Mouse (Mus musculus): ENCODE measurements around the gene Mttp.
"Not testable (repeated sequence)": the region's sequence is repeated elsewhere in the genome, so short reads cannot be mapped to it uniquely, and the experiment has no call there.

Mttp gene

GRCm38 (mm10) chr3:138144642-138145171 is at the start of gene Mttp:
Gene Mttp, minus strand, starts transcription at chr3:138144968.
- DNase-seq = peak; percentile 86 to 87

- no peak for DNase-seq
Measured at GRCm38 (mm10) chr3:138193683-138194302, 49.0 kb upstream of the Mttp start, which contains the start of gene 4930579F01Rik. Gene 4930579F01Rik, minus strand, starts transcription at chr3:138193825.

GRCm38 (mm10) chr3:138192260-138192659 is 47.5 kb upstream of the Mttp start:
- DNase-seq = no peak

- DNase-seq = no peak
Measured at GRCm38 (mm10) chr3:138185995-138186930, 41.5 kb upstream of the Mttp start.

- peak; percentile 20 to 51 for DNase-seq
Measured at GRCm38 (mm10) chr3:138185290-138185689, 40.5 kb upstream of the Mttp start.

- no peak for DNase-seq
Measured at GRCm38 (mm10) chr3:138183371-138183770, 38.6 kb upstream of the Mttp start.

GRCm38 (mm10) chr3:138182019-138182418 is 37.3 kb upstream of the Mttp start:
- no peak for DNase-seq

GRCm38 (mm10) chr3:138175551-138175950 is 30.8 kb upstream of the Mttp start:
- DNase-seq = no peak

GRCm38 (mm10) chr3:138173291-138173690 is 28.5 kb upstream of the Mttp start:
- peak in 1 of 2 experiments; percentile 22 for DNase-seq

- DNase-seq = no peak
Measured at GRCm38 (mm10) chr3:138162553-138163183, 17.9 kb upstream of the Mttp start.

- DNase-seq = no peak
Measured at GRCm38 (mm10) chr3:138161623-138162022, 16.9 kb upstream of the Mttp start.

GRCm38 (mm10) chr3:138156651-138157050 is 11.9 kb upstream of the Mttp start:
- no peak for DNase-seq

GRCm38 (mm10) chr3:138155062-138155461 is 10.3 kb upstream of the Mttp start:
- DNase-seq = no peak

- no peak for DNase-seq
Measured at GRCm38 (mm10) chr3:138148811-138149210, 4.0 kb upstream of the Mttp start.

- no peak for DNase-seq
Measured at GRCm38 (mm10) chr3:138144060-138144641, 617 bp downstream of the Mttp start.

GRCm38 (mm10) chr3:138143315-138144059 is 1.3 kb downstream of the Mttp start, which contains the start of gene Trmt10a:
Gene Trmt10a, plus strand, starts transcription at chr3:138143448.
- DNase-seq = peak; percentile 99 to 100

GRCm38 (mm10) chr3:138142733-138143314 is 1.9 kb downstream of the Mttp start:
- DNase-seq = no peak

- no peak for DNase-seq
Measured at GRCm38 (mm10) chr3:138142052-138142732, 2.6 kb downstream of the Mttp start.

GRCm38 (mm10) chr3:138139663-138140062 is 5.1 kb downstream of the Mttp start:
- no peak for DNase-seq

GRCm38 (mm10) chr3:138138146-138138545 is 6.6 kb downstream of the Mttp start:
- DNase-seq = not testable (repeated sequence)

- DNase-seq = no peak
Measured at GRCm38 (mm10) chr3:138134528-138134927, 10.2 kb downstream of the Mttp start.
